Mouse (Mus musculus): ENCODE results near the gene Rnf223.

- TF ChIP-seq CHD2 (IDR thresholded peaks at IDR 0.05; ENCODE audit: low read depth, low read length) (no peak), ZC3H11A (IDR thresholded peaks at IDR 0.05; ENCODE audit: borderline replicate concordance, low read depth, low read length) (no peak), ZNF384 (IDR thresholded peaks at IDR 0.05; ENCODE audit: low read depth, low read length) (no peak)
These were observed 4.8 kb downstream of the Rnf223 start for GRCm38 (mm10) chr4:156135112-156135511.
